Mouse (Mus musculus) G1E (cell line): ENCODE measurements around the gene Creb3l1.

Experiments used
- CTCF ChIP-seq: IDR thresholded peaks from 2 replicates; pipeline ENCODE4 v1.5.1; 2012; ENCODE audit warnings: low read depth, low read length, inconsistent platforms, mixed read lengths
- GATA1 ChIP-seq: IDR thresholded peaks from 2 replicates; pipeline ENCODE4 v1.6.1; 2012; ENCODE audit warnings: borderline replicate concordance, low read length, inconsistent platforms, mixed read lengths
- TAL1 ChIP-seq: conservative IDR thresholded peaks from 2 replicates; pipeline ENCODE4 v1.6.1; 2012; ENCODE audit warnings: low read depth, low read length, inconsistent platforms, mixed read lengths

DNA sequence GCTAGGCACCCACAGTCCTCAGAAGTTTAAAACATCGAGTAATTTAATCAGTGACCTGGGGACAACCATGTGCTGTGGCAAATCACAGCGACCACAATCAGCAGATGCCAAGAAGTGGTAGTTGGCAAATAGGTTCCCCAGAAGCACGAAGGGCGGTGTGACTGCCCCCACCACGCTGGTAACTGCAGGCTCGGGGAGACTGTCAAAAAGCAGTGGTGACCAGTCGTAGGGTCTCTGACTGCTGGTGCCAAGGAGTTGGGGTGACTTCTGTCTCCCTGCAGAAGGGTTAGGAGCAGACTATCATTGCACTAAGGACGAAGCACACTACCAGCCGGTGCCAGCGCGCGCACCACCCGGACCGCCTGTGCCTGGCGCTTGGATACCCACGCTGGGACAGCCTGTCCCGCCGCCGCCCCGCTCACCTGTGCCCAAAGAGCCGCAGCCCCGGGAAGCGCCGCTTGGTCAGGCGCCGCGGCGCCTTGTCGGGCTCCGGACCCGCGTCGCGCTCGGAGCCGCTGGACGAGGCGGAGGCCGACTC lies 61.4 kb downstream of the Creb3l1 start:
- TF ChIP-seq CTCF (no peak), GATA1 (no peak), TAL1 (no peak)
